Mouse (Mus musculus): Measurements from ENCODE around the gene Tapbp.
"Not testable (repeated sequence)": the region's sequence is repeated elsewhere in the genome, so short reads cannot be mapped to it uniquely, and the experiment has no call there.

Tapbp gene

GRCm38 (mm10) chr17:33915671-33916250, at the start of gene Tapbp, which contains the start of gene Zbtb22:
Tapbp (plus strand) TSS chr17:33915899.
Zbtb22 (plus strand) TSS chr17:33915904.
- peak; percentile 99 for DNase-seq

- not testable (repeated sequence) for DNase-seq
These were observed 42.2 kb upstream of the Tapbp start, which contains the start of gene Gm7029 for GRCm38 (mm10) chr17:33873537-33873936. Gm7029 (plus strand) TSS chr17:33873837.

DNA sequence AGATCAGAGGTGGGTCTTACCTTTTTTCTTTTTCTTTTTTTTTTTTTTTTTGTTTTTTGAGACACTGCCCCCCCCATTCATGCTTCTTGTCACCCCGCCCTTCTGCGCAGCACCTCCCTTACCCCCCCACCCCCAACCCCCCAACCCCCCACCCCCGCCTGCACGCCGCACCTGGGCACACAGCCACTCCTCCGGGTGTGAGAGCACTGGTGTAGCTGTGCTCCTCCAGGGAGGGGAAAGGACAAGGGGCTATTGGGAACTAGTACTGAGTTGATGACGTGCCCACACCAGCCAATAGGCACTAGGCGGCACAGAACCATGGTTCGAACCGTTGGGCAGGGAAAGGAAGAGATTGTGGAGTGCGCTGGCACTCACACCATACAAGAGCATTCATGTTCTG, 41.3 kb upstream of the Tapbp start:
- no peak for DNase-seq

DNA sequence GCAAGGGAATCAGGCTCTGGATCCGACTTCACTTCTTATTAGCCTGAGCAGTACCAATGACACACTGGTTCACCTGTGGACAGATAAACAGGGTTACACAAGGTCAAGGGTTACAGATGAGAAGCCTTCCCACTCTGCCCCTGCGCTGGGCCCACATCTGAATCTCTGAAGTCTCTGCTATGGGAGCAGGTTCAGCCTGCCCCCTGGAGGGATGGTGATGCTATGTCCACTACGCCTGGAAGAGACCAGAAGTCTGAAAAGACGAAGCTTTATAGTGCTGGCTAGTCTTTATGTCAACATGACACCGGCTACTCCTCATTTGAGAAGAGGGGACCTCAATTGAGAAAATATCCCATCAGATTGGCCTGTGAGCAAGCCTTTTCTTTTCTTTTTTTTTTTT, 39.9 kb upstream of the Tapbp start:
- DNase-seq = not testable (repeated sequence)

DNA sequence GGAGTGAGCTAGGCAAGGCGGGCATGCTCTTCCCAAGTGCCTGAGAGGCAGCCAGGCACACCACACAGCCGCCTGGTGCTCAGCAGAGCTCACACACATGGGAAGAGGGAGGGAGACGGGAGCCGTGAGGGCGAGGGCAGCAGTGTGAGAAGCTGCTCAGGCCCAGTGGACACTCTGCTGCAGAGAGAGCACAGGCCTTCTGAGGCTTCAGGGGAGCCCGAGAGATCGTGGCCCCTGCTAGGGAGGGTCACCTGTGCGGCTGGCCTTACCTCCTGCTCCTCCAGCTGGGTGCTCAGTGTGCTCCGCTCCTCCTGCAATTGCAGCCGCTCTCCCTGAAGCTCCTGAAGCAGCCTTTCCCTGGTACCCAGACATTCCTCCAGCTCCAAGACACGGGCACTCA, 31.4 kb upstream of the Tapbp start:
- not testable (repeated sequence) for DNase-seq

DNA sequence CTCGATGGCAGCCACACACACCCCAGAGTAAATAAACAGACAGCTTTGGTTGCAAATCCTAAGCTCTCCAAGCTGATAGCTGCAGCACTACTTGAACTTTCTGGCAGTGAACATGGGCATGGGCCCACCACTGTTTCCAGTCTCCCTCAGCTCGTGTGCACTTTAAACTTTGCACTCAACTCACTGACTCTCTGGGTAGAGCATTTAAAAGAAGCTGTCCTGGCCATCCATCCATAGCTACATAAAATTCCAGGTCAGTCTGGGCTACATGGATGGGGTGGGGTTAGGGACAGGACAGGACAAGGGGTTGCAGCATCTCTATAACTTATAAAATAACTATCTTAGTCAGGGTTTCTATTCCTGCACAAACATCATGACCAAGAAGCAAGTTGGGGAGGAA, 27.9 kb upstream of the Tapbp start:
- DNase-seq = peak; percentile 62

DNA sequence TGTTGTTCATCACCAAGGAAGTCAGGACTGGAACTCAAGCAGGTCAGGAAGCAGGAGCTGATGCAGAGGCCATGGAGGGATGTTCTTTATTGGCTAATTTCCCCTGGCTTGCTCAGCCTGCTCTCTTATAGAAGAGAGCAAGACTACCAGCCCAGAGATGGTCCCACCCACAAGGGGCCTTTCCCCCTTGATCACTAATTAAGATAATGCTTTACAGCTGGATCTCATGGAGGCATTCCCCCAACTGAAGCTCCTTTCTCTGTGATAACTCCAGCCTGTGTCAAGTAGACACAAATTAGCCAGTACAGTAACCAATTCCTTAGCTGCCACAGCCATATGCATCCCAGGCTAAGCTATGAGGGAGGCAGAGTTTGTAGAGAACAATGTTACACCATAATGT, 27.5 kb upstream of the Tapbp start:
- DNase-seq = not testable (repeated sequence)

DNA sequence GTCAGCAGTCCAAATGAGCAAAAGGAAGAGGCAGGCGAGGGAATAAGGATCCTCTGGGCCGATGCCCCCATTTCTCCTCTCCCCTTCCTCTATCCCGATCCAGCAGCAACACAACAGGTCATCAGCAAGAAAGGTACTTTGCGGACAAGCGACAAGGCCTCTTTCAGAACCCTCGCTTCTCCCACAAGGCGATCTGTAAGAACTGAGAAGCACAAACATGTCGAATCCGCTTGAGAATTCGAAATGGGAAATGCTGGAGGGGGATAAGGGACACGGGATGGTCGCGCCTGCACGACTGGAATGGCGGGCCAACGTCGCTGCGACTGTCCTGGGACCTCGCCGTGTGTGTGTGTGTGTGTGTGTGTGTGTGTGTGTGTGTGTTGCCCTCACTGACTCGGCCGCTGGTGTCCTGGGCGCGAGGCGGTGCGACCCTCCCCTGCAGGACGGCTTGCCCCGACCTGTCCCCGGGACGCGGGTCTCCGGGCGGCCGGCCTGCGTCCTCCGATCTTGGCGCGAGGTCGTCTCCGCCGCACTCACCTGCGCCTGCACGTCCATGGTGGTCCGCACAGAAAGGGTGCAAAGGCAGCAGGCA, 25.7 kb upstream of the Tapbp start:
- DNase-seq = not testable (repeated sequence)

GRCm38 (mm10) chr17:33890533-33891059, 25.1 kb upstream of the Tapbp start, which contains the start of gene Kifc1:
Kifc1 (minus strand) TSS chr17:33890661.
- peak; percentile 100 for DNase-seq

DNA sequence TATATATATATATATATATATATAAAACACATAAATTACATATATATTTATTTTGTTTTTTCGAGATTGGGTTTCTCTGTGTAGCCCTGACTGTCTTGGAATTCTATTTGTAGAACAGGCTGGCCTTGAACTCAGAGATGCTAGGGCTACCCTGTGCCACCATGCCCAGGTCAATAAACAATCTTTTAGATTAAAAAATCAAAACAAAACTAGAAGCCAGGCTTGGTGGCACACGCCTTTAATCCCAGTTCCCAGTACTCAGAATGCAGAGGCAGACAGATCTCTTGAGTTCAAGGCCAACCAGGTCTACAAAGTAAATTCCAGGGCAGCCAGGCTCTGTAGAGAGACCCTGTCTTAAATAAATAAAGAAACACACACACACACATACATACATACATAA, 24.3 kb upstream of the Tapbp start:
- DNase-seq = peak; percentile 23

- DNase-seq = peak; percentile 34
These were observed 23.8 kb upstream of the Tapbp start for GRCm38 (mm10) chr17:33891892-33892291.

- no peak for DNase-seq
These were observed 23.3 kb upstream of the Tapbp start for GRCm38 (mm10) chr17:33892429-33892828.

- DNase-seq = not testable (repeated sequence)
These were observed 22.7 kb upstream of the Tapbp start for GRCm38 (mm10) chr17:33893011-33893410.

DNA sequence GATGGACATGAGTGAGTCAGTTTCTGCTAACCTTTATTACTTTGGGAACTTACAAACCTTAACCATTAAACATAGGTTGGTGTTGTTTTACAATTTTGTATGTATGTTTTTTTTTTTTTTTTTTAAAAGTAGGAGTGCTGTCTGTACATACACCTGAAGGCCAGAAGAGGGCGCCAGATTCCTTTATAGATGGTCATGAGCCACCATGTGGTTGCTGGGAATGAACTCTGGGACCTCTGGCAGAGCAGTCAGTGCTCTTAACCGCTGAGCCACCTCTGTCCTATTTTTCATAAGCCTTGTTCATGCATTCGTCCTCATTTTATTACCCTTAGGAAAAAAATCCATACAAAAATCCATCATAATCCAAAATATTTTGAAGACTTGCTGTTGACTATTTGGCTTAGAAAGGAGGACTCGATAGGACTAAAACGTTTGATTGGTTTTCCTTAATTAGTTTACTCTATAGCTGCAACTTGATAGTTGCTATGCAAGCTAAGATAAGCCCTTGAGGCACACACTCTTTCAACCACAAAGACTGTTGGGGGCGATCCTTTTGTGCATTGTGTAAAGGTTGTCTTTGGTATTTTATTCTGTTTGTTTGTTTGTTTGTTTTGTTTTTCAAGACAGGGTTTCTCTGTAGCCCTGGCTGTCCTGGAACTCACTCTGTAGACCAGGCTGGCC, 18.4 kb upstream of the Tapbp start:
- peak; percentile 47 for DNase-seq

- not testable (repeated sequence) for DNase-seq
These were observed 17.5 kb upstream of the Tapbp start for GRCm38 (mm10) chr17:33898193-33898592.

DNA sequence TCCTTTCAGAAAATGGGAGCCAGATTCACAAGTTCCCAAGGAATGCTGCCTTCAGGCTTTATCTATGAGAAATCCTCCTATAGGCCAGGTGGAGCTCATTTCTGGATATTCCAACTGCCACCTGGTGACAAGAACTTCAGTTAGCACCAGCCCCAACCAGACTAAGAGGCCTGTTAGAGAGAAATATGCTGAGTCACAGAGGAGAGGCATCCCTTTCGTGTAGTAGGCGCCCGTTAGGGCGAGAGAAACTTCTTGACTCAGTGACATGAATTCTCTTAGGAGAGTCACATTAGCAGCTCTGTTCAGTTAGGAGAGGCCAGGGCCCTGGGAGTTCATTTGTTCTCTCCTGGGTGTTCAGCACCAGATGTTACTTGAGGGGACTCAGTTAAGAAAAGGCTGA, 16.1 kb upstream of the Tapbp start:
- DNase-seq = no peak

- no peak for DNase-seq
These were observed 15.3 kb upstream of the Tapbp start for GRCm38 (mm10) chr17:33900281-33900988.

DNA sequence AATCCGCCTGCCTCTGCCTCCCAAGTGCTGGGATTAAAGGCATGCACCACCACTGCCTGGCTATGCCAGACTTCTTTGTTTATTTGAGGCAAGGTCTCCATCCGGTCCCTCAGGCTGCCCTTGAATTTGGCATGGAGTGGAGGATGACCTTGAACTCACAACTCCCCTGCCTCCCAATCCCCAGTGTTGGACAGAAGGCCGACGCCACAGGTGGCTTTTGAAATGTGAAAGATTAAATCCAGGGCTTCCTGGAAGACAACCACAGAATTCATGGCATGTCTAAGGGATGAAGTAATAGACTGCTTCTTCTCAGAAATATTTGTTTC, 14.7 kb upstream of the Tapbp start:
- DNase-seq = no peak

GRCm38 (mm10) chr17:33901653-33902052, 14.0 kb upstream of the Tapbp start:
- no peak for DNase-seq

GRCm38 (mm10) chr17:33902079-33902478, 13.6 kb upstream of the Tapbp start:
- no peak for DNase-seq

GRCm38 (mm10) chr17:33902491-33902890, 13.2 kb upstream of the Tapbp start:
- DNase-seq = no peak

- not testable (repeated sequence) for DNase-seq
These were observed 11.6 kb upstream of the Tapbp start for GRCm38 (mm10) chr17:33903911-33904651.

DNA sequence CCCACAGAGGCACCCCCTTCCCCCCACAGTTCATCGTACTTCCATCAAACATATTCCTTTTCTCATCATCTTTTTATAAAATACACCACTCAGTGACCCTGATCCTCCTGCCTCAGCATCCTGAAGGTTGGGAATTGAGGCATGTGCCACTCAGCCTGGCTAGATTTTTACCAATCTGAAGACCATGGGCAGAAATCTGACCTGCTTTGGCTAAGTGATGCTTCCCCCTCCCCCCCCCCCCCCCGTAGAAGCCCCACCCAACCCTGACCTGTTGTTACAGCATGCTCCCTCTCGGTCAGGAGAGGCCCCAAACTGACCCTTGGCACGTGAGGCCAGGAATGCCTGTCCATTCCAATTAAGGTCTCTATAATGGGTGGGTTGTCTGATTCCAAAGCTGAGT, 10.9 kb upstream of the Tapbp start, which contains the start of gene Platr17:
Gene Platr17, plus strand, starts transcription at position 301 of the 400 bp plus-strand sequence.
- not testable (repeated sequence) for DNase-seq

Data from kidney, adult 9 months (tissue).